Mouse (Mus musculus) hematopoietic stem cell, adult 5-6 weeks (primary cell): ENCODE measurements around the gene Tsc22d4. TPM values are rescaled to one million over a fixed set of nuclear protein-coding genes. Genes with fewer than 3 reads are reported as not detected.

Experiments used
- ATAC-seq, 2 experiments: fragments of 125-278 bp in 1 of 2; replicated peaks in 1 of 2; 2 replicates each; pipeline ENCODE4 v1.8.0; 2016 to 2017; ENCODE audit warnings: inconsistent platforms in 2 of 2, mild to moderate bottlenecking in 2 of 2, moderate number of reproducible peaks in 2 of 2, low read depth in 1 of 2, moderate TSS enrichment in 1 of 2; ENCODE audit not compliant: low FRiP score in 2 of 2, poor library complexity in 2 of 2, severe bottlenecking in 2 of 2, insufficient read depth in 1 of 2, low TSS enrichment in 1 of 2
- total RNA-seq: library from RNA; stranded (forward); fragments of 172-1452, 232-1000 nt; gene quantifications from 2 replicates; pipeline ENCODE4 v1.2.3, GENCODE M21; 2017

Tsc22d4 gene
- total RNA-seq, 1 experiment from 2014 or later, result 67.7 TPM

DNA sequence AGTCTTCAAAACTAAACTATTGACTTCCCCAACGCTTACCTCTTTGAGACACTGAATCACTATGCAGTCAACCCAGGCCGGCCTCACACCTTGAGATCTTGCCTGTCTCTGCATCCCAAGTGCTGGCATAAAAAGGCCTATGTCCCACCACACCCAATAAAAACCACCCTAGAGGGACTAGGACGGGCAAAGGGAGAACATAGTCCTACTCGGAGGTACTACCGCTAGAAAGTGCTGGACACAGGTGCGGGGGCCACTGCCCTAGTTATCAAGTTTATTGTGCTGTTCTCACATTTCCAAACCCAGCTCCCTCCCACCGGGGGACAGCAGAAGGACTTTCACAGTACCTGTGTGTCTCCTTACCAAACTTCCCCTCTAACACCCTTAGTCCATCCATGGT lies 36.1 kb downstream of the Tsc22d4 start:
- ATAC-seq, result no peak

DNA sequence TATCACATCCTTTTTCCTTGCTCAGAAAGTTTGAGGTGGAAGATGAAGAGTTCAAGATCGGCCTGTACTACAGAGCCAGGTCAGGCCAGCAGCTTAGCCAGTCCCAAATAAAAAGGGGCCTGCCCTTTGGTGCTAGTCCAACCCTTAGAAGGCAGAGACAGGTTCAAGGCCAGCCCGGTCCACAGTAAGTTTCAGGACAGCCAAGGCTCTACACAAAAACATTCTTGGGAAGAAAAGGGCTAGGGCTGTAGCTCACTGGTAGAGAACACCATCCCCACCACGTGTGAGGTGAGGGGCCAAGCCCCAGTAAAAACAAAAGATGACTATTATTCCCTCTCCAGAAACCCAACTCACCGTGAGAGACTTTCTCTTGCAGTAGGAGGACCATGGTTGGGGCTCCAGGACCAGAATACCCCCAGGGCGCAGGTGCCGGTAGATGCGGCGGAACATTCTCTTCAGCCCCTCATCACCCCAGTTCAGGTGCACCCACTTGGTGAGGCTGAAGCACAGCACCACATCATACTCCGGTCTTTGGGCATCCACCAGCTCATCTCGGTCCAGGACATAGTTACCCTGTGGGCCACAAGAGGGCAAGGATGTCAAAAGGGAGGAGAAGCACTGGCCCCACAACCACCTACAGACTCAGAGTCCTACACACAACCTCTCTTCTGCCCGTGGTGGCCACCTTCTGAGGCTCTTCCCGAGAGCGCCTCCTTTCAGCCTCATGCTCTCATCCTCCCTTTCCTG lies 37.4 kb downstream of the Tsc22d4 start:
- no peak for ATAC-seq

DNA sequence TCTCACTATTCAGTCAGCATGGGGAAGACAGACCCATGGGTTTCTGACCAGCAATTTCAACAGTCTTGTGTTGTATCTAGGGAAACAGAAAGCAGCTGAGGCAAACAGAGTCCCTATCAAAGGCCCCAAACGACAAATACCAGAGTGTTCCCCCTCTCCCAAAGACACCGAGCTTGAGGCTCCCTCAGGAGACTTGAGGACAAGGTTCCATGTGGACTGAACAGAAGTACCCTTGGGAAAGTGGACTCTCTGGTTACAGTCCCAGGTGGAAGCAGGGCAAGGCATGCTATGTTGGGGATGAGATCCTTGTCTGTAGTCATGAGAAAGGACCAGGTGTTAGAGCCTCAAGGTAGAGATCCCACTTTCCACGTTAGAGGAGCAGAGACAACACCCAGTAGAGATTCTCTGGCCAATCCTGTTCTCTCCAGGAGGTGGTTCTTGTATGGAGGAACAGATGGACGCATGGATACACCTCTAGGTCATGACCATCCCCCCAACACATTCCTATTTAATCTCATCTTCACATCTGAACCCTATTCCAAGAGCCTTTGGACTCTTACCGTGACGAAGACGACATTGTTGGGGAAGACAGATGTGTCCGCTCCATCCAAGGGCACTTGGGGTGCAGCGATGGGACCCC lies 38.5 kb downstream of the Tsc22d4 start:
- ATAC-seq, result no peak

DNA sequence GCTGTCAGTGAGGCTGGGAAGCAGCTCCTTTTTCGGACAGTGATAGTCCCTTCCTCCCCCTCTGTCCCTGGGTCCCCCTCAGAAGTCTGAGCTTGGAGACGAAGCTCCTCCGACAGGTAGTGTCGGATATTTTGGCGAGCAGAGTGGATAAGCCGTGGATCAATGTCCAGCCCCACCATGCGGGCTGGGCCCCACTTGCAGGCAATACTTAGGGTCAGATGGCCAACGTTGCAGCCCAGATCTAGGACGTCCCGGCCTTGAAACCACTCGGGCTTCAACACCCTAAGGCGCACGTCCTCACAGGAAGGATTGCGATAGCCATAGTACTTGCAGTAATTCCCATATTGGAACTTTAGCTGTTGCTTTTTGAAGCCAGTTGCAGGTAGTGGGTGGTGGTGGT lies 39.0 kb downstream of the Tsc22d4 start:
- ATAC-seq, result no peak

DNA sequence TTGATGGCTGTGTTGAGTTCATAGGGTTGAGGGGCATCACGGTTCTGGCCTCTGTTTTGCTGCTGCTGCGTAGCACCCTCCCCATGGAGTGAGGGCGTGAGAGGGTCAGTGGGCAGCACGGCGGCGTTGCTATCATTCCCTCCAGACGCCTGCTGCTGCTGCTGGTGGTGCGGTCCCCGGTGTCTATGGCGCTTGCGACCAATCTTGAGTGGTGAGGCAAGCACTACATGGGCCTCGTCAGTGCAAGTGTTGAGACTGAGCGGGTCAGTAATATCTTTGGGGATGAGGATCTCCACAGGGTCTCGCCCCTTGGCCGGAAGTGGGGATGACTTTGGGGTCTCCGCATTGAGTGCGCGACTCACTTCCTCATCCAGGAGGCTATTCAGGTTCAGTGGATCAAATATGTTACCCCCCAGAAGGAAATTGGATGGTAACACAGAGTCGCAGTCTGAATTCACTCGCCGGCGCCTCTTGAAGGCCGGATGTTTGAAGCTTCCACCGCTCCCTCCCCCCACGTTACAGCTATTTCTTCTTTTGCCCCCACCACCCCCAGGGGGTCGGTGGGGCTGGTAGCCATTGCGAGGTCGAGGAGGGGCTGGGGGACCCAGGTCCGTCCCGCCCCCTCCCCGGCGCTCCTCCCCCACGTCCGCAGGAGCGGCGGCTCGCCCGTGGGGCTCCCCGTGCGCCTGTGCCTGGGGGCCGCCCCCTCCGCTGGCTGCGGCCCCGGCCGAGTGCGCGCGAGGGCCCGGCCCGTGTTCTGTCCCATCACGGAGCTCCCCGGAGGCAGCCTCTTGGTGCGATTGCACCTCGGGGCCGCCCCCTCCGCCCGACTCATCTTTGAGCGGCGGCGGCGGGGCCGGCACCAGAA lies 39.9 kb downstream of the Tsc22d4 start:
- ATAC-seq, result no peak

DNA sequence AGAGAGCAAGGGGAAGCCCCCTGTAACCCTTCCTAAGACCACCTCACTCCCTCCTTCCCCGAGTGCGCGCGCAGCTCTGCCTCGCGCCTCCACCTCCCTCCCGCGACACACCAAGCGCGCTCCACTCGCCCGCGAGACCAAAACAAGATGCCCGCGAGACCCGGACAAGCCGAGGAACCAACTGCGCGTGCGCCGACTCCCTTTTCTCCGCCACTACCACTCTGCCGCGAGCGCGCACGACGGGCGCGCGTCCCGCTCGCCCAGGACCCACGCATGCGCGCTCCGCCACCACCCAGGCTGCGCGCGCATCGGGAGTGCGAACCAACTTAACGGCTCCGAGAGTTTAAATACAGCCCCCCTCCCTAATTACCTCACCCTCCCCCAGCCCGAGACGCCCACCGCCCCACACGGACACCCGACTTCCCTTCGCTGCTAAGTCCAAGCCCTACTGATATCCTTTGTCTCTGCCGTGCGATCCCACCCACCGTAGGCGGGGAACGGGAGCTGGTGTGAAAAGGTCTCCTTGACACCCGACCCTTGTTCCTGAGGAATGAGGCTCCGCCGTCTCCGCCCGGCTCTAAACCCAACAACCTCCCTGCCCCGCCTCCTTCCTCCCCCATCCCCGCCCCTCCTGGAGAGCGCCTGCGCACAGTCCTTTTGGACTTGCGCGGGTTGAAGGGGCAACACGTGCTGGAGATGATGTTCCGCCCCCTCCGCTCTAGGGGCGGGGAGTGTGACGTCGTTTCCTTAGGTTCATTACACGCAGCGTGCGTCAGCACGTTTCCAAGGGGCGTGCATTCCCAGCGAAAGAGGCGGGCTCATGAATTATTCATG lies 40.8 kb downstream of the Tsc22d4 start:
- ATAC-seq, result peak; percentile 74 to 77

DNA sequence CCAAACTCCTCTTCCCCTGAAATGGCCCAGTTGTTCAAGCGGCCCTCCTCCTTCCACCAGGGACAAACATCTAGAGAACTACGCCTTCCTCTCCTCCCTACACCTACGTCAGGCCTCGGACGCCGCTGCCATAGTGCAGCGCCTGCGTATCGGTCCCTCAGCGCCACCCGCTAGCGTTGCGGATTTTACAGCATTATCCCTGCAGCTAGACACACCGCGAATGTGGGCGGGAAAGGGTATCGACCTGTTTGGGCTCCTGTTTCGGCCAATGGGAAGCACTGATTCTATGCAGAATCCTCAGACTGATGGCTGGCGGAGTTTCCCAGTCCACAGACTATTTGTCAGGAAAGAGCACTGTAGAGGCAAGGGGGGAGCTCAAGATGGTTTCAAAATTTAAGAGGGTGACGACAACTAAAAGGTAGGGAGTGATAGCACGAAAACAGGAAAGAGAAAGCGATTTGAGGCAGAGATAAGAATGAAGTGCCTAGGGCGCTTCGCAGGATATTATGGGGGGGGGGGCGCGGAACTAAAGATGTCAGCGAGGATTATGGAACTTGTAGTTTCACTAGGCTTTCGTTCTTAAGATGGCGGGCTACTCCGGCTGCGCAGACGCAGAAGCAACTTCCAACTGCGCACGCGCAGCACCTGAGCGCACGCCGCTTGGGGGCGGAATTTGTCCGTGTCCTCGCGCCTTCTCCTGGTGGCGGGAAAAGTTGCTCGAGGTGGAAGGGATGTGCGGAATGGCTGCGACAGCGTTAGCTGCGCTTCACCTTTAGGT lies 41.8 kb downstream of the Tsc22d4 start, which contains the start of the genes Mepce and Zcwpw1:
Gene Mepce, minus strand, starts transcription at position 505 of the 778 bp plus-strand sequence.
Gene Zcwpw1, plus strand, starts transcription at position 648 of the 778 bp plus-strand sequence.
- ATAC-seq, result peak; percentile 52 to 54

DNA sequence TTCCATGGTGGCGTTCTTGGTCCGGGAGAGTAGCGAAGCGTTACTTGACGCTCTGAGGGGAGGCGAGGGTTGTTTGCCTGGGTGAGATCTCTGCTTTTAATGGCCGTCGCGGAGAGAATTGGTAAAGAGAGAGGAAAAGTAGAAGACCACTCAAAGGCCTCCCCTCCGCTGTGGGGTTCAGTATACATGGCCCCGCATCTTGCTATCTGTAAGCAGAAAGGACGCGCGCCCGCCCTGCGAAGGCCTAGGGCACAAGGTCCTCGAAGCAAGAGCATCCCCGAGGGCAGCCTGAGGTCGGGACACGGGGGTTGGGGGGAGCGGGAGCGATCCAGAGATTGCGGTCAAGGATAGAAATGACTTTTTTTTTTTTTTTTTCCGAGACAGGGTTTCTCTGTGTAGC lies 42.6 kb downstream of the Tsc22d4 start:
- ATAC-seq, result no peak

DNA sequence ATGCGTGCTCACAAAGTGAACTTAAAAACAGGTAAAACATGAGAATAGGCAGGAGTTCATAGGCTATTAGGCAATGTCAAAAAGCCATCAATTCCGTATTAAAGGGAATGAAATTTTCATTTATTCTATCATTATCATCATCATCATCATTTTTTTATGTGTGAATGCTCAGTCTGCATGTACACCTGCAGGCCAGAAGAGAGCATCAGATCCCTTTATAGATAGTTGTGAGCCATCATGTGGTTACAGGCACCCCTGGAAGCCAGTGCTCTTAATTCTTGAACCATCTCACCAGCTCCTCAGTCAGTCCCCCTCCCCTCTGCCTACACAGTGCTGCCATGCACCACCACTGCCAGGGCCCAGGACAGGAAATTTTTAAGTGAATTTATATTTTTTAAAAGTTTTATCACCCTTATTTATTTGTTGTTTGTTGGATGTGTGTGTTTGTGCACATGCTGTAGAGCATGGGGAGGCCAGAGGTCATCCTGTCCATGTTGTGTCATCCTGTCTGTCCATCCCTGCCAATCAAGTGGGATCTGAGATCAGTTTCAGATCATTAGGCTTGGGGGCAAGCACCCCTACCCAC lies 43.5 kb downstream of the Tsc22d4 start:
- ATAC-seq, result no peak

DNA sequence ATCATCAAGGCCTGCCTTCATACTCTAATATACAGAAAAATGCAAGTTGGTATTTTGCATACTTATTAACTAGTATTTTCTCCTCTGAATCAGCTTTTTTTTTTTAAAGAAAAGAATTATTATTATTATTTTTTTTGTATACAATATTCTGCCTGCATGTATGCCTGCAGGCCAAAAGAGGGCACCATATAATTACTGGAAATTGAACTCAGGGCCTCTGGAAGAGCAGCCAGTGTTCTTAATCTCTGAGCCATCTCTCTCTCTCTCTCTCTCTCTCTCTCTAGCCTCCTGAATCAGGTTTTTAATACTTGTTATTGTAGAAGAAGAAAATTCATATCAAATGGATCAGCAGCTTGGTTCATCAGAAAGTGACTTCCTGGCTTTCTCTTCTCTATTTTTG lies 46.0 kb downstream of the Tsc22d4 start:
- no peak for ATAC-seq

DNA sequence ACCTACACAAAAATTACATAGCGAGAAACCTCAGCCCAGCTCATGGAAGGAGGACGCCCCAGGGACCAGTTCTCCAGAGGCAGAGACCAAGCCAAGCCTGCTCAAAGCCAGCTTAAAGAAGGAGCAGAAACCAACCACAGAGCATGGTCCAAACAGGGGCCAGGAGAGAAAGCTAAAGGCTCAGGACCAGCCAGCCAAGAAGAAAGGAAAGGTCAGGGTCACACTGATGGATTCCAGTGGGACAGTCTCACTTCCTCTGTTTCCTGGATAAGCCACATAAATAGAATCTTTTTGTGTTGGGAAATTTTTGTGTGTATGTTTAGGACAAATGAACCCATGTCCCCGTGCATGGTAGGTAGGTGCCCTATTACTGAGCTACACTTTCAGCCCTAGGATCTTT lies 51.1 kb downstream of the Tsc22d4 start:
- no peak for ATAC-seq

DNA sequence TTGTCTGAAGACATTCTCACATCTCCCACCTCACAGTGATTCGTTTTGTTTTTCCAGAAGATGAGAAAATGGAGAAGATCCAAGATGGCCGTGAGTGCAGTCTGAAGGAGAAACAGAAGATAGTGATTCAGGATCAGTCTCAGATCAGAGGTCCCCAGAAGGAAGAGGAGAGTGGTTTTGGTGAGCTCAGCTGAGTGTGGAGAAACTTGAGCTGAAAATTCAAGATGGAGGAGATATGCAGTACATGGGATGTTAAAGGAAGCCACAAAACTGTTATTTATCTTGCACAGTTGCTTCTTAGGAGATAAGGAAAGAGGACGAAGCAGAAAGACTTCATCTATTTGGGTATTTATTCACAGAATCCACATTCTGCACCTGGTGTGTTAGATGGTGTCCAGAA lies 55.4 kb downstream of the Tsc22d4 start:
- no peak for ATAC-seq

DNA sequence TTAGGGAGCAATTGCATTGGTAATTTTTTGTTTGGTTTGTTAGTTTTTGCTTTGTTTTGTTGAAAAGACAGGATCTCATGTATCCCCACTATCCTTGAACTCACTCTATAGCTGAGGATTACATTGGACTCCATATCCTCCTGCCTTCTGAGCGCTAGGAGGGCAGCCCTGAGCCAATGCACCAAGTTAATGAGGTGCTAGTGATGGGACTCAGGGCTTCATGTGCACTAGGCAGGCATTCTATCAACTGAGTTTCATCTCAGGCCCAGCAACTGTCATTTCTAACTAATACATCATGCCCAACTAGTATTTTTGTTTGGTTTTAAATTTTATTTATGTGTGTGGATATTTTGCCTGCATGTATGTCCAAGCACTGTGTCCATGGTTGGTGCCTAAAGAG lies 60.6 kb downstream of the Tsc22d4 start:
- ATAC-seq, result no peak

DNA sequence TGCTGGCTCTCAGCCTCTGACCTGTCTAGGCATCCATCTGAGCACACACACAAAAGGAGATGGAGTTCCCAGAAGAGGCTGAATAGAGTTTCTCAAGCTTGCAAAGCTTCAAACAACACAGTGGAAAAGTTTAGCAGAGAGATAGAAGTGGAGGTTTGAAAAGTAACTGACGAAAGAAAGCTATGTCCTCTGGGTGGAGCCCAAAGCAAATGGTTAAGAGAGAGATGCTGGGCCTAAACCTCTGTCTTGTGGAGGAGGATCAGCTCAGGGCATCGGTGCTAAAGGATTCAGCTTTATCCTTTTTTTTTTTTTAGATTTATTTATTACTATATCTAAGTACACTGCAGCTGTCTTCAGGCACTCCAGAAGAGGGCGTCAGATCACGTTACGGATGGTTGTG lies 62.8 kb downstream of the Tsc22d4 start:
- no peak for ATAC-seq

DNA sequence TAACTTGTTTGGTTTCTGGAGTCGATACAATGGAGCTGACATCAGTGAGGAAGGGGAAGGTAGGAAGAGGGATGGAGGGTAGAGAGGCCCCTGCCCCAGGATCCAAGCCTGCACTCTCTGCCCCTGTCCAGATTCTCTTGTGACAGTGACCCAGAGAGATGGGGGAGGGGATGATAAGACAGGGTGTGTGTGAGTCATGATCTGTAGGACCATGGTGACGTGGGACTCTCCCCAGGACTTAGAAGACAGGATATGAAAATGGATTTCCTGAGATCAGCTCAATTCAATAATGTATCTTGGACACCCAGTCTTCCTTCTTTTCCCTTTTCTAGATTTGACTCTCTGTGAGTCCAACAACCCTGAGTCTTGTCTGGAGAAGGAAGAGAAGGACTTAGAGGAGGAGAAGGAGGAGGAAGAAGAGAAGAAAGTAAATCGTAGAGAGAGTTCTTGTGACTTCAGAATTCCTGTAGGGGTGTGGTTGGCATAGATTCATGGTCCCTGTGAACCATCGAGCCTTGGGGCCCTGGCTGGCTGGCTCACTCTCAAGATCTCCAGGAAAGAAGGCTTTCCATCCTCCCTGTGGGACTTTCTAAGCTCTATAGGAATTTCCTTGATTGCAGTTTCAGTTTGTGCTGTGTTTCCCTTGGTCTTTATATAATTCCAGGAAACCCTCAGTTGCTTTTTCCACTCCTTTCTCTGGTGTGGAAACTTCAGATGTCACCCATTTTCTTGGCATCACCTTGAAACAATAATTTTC lies 72.1 kb downstream of the Tsc22d4 start:
- ATAC-seq, result no peak
